14 mouse cellular contexts compared by ENCODE assay signal in genomic region chr6:113508272-113508946, GRCm38 (mm10). TPM values are rescaled to one million over a fixed set of nuclear protein-coding genes. Genes with fewer than 3 reads are reported as not detected.
DNase-seq lines count a peak whose midpoint lies in the region.
"Had no signal": no experiment of that assay in that cellular context is flagged by ENCODE, and none has a peak within 500 bp of the region (broad histone marks: within the 10 kb centered on the region; RNA-seq: fewer than 3 reads in every experiment).

No protein-coding gene starts in this region.

- H3K36me3 ChIP-seq in limb, embryonic 10.5 days, result peaks cover 6% of the 10 kb centered on the region

- intact Hi-C loops in left cerebral cortex, postnatal 4 days (cut with DNase I), result no loop called here

- WGBS in limb, embryonic 10.5 days, result 76% methylated on average over 7 of the region's 7 CpGs

- no peak overlapping the region for H3K4me3 ChIP-seq in limb, embryonic 10.5 days
- H3K4me3 ChIP-seq: neural tube, embryonic 13.5 days had no signal

- H3K9me3 ChIP-seq in limb, embryonic 10.5 days (replicated peaks), result no peaks in the 10 kb centered on the region
- H3K9me3 ChIP-seq: neural tube, embryonic 13.5 days had no signal

- H3K4me1 ChIP-seq in limb, embryonic 10.5 days, result 0 out of 2 replicates have a peak, but pooled peaks cover 5% of the 10 kb centered on the region
- H3K4me1 ChIP-seq: neural tube, embryonic 13.5 days had no signal

- H3K27ac ChIP-seq in limb, embryonic 10.5 days, result no peak overlapping the region
- H3K27ac ChIP-seq: kidney, postnatal 0 days; neural tube, embryonic 13.5 days had no signal

- no peaks in the 10 kb centered on the region for H3K27me3 ChIP-seq in limb, embryonic 10.5 days (ENCODE audit: low read depth, poor library complexity, severe bottlenecking)
- H3K27me3 ChIP-seq: neural tube, embryonic 13.5 days had no signal

- peak; percentile 57 for DNase-seq in cerebellum, adult 9-11 months
- DNase-seq in cerebellum, adult 11 months, result no peak
- DNase-seq in left cerebral cortex, postnatal 4 days, result peak; percentile 63
- no peak for DNase-seq in left cerebral cortex, adult 11 months (ENCODE audit: low spot score)
- peak; percentile 49 for DNase-seq in MN1 (ENCODE audit: low spot score)
- peak; percentile 18 for DNase-seq in limb, embryonic 10.5 days (ENCODE audit: low spot score)
- DNase-seq in layer of hippocampus, postnatal 14 days (ENCODE audit: low spot score in 2 of 2), result no peak
- DNase-seq in lung, postnatal 4 days, result no peak
- DNase-seq: forebrain, postnatal 0 days; liver, postnatal 0 days; right cerebral cortex, adult 18-20 months had no signal

RNA-seq across cellular contexts. Expression of gene Prrt3, which starts 6.7 kb away (rescaled TPM):
- total RNA-seq in left cerebral cortex, postnatal 4 days (2021), result 10 to 100 TPM; 15.5 to 19.7 TPM
- polyA plus RNA-seq in limb, embryonic 10.5 days (2016; fragmentation: Nextera tagmentation; extraction: Ambion mirVana), result 0.60 and 0.73 TPM in 2 replicates
- total RNA-seq in layer of hippocampus, postnatal 14 days (2021), result 10 to 100 TPM; 45.8 to 48.1 TPM
- total RNA-seq: heart, adult 18-20 months had no signal

RNA-seq across cellular contexts. Expression of gene Emc3, which starts 23.0 kb away (rescaled TPM):
- 10 to 100 TPM; 62.3 to 71.1 TPM for total RNA-seq in left cerebral cortex, postnatal 4 days (2021)
- polyA plus RNA-seq in limb, embryonic 10.5 days (2016; fragmentation: Nextera tagmentation; extraction: Ambion mirVana), result 75.8 and 75.9 TPM in 2 replicates
- total RNA-seq in layer of hippocampus, postnatal 14 days (2021), result 10 to 100 TPM; 79.0 to 80.5 TPM

RNA-seq across cellular contexts. Expression of gene Fancd2, which starts 23.1 kb away (rescaled TPM):
- total RNA-seq in left cerebral cortex, postnatal 4 days (2021), result 1 to 10 TPM; 5.4 to 7.0 TPM
- polyA plus RNA-seq in limb, embryonic 10.5 days (2016; fragmentation: Nextera tagmentation; extraction: Ambion mirVana), result 21.6 and 21.9 TPM in 2 replicates
- total RNA-seq in layer of hippocampus, postnatal 14 days (2021), result 1 to 10 TPM; 2.5 to 4.1 TPM

RNA-seq across cellular contexts. Expression of gene Creld1, which starts 25.3 kb away (rescaled TPM):
- 10 to 100 TPM; 80.4 to 82.1 TPM for total RNA-seq in left cerebral cortex, postnatal 4 days (2021)
- polyA plus RNA-seq in limb, embryonic 10.5 days (2016; fragmentation: Nextera tagmentation; extraction: Ambion mirVana), result 16.2 and 17.4 TPM in 2 replicates
- 100 to 1,000 TPM in 1 of 2 experiments, 10 to 100 TPM in 1; 99.5 to 101 TPM for total RNA-seq in layer of hippocampus, postnatal 14 days (2021)

RNA-seq across cellular contexts. Expression of gene Il17rc, which starts 37.2 kb away (rescaled TPM):
- 1 to 10 TPM; 2.2 to 2.4 TPM for total RNA-seq in left cerebral cortex, postnatal 4 days (2021)
- polyA plus RNA-seq in limb, embryonic 10.5 days (2016; fragmentation: Nextera tagmentation; extraction: Ambion mirVana), result 3.4 and 4.0 TPM in 2 replicates
- total RNA-seq in layer of hippocampus, postnatal 14 days (2021), result 1 to 10 TPM; 3.4 to 3.8 TPM

Comparison
In these comparisons a context has a peak if more than half of its experiments do, and no peak if none do; other contexts are left out.
1. DNase-seq: peak in cerebellum, adult 9-11 months (single experiment), left cerebral cortex, postnatal 4 days (single experiment), MN1 (single experiment) and limb, embryonic 10.5 days (single experiment); none in cerebellum, adult 11 months (single experiment), left cerebral cortex, adult 11 months (single experiment), layer of hippocampus, postnatal 14 days (0 of 2) and lung, postnatal 4 days (0 of 2).